Mouse (Mus musculus) thymus, postnatal 36 days (tissue): ENCODE results near the gene Rap1gap.

Experiments
- DNase-seq, 2 experiments: peaks; one replicate each; pipeline ENCODE4 v3.0.0; 2022; ENCODE audit warnings: mixed read lengths in 2 of 2

The Rap1gap gene

DNA sequence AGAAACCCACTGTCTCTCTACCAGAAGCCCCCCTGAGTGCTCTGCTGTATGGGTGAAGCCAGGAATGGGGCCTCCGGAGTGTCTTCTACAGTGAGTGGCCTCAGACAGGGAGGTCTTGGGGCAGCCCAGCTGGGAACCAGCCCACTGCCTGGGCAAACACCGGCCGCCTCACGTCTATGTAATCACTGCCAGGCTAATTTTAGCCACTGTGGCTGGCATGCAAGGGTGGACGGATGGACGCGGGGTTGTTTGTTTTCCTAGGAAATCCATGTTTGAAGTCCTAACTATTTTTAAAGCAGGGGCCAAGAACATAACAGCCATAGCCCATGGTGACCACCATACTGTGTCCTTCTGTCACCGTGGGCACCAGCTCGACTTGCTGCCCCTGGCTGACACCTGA lies 85.6 kb downstream of the Rap1gap start:
- no peak for DNase-seq

DNA sequence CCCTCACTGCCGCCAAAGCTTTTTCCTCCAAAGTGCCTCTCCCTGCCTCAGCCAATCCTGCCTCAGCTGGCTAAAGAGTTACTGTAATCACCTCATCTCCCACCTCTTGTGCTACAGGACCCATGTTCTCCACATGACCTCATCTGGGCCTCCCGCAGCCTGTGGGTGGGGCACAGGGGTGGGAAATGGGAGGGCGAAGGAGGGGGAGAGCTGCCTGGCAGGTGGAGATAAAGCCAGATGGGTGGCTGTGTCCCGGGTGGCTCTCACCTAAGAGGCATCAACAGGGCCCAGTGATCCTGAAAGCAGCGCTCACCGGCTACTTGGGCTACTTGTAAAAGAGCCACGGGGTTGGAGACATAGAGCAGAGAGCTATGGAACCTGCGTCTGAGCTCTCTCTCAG lies 86.8 kb downstream of the Rap1gap start:
- no peak for DNase-seq

DNA sequence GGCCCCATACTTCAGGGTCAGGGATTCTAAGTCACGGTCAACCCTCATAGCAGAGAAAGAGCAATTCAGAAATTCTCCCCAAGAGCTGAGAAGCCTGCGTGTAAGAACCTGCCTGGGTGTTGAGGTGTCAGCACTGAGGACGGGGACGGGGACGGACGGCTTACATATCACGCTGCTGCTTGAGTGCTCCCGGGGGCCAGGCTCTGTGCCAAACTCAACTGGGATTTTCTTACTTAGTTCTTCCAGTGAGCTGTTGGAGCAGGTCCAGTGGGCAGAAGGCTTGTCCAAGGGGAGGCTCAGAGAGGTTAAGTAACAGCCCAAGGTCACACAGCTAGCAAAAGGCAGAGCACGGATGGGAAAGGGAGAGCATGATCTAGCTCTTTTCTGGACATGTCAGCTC lies 87.2 kb downstream of the Rap1gap start:
- no peak for DNase-seq

DNA sequence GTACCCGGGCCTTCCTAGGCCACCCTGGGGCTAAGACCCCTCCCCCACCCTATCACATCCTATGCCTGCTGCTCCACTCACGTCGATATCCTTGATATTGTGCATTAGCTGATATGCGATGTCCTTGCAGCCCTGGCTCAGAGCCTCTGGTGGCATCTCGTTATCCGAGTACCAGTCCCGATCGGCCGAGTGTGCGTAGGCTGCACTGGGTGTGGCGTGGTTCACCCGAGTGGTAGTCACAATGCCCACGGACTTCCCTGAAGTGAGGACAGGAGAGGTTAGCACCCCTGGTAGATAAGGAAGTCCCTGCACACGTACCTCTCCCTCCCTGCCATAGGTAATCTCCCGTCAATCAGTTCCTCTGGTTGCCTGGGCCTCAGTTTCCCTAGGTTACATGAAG lies 87.9 kb downstream of the Rap1gap start:
- no peak for DNase-seq

DNA sequence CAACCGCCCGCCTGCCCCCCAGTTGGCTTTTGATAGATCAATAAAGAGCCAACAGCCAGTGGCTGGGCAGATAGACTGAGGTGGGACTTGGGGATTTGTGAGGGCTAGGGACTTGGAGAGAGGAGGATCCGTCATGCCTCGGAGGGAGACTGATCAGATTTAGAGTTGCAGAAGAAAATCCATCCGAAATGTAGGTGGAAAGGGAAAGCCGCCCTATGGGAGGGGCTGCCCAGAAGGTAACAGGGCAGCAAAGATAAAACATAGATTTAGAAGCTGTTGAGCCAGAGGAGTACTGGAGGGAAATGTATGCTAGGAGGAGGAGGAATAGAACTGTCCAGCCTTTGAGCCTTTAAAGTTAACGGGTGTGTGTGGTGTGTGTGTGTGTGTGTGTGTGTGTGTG lies 88.7 kb downstream of the Rap1gap start:
- no peak for DNase-seq

DNA sequence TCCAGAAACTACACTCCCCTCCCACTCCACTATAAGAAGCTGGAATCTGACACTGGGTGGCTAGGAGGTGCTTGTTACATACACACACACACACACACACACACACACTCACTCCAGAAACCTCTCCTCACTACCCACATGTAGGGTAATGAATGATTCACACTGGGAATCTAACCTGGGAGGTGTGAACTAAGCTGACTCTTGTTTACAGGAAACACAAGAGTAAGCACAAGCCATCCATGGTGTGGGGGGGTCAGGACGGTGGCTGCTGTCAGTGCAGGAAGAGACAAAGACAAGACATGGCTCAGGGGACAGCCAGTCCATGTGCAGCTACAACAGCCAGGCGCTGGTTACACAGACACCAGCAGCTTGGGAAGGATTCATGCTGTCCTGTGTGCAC lies 89.9 kb downstream of the Rap1gap start:
- no peak for DNase-seq

DNA sequence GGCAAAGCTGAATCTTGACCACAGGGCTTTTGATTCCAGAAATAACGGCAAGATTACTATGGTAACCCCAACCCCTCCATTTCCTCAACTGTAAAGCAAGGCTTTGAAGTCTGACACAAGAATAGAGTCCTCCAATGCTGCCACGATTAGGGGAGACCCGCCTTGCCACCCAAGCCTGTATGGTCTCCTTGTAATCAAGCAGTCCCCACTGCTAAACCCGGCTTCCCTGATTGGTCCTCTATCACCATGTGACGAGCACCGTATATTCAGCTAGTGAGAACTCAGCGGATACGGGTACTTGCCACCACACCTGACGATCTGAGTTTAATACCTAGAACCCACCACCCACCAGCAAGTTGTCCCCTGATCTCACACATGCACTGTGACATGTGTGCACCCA lies 98.4 kb downstream of the Rap1gap start:
- peak in 1 of 2 experiments; percentile 16 for DNase-seq

DNA sequence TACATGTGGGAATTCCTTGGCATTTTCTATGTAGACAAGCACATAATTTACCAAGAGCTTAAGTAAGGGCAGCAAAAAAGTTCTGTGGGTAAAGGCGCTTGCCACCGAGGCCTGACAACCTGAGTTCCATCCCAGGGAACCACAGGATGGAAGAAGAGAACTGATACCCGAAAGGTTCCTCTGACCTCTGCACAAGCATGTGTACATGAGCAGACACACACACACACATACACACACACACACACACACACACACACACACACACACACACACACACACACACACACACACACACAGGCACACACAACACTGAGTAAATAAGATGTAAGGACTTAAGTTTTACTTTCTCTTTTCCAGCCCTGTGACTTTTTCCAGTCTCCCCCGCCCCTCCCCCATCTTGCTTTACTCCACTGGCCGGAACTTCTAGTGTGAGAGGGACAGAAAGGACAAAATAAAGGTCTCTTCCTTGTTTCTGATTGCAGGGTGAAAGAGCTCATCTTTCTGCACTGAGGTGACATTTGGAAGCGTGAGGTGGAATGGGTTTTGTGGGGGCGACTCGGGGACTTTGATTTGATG lies 99.5 kb downstream of the Rap1gap start:
- no peak for DNase-seq

DNA sequence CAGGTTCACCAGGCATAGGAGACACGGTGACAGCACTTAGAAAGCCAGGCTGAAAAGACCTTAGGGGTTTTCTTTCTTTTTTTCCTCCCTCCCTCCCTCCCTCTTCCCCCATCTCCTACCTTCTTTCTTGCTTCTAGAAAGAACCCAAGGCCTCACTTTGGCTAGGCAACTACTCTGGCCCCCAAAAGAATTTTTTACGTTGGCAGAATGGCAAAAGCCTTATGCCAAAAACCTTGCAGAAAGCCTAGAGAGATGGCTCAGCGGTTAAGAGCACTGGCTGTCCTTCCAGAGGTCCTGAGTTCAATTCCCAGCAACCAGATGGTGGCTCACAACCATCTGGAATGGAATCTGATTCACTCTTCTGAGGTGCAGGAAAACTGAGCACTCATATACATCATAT lies 100.1 kb downstream of the Rap1gap start:
- DNase-seq = no peak

DNA sequence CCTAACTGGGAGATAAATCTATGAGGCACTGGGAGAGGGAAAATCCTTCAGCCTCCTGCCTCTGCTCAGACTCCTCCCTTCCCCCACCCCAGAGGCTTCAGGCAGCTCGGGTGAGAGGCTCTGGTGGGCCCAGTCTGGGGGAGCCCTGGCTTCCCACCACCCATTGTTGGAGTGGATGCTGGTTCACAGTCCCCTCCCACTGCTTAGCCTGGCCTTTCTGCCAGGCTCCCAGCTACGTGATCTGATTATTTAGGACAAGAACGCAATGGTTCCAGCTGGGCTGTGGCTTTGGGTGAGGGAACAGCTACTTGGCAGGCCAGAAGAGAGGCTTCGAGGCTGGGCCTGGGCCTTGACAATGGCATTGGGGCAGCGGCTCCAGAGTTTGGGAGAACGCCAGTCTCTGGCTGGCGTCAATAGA lies 101.0 kb downstream of the Rap1gap start:
- DNase-seq = no peak

DNA sequence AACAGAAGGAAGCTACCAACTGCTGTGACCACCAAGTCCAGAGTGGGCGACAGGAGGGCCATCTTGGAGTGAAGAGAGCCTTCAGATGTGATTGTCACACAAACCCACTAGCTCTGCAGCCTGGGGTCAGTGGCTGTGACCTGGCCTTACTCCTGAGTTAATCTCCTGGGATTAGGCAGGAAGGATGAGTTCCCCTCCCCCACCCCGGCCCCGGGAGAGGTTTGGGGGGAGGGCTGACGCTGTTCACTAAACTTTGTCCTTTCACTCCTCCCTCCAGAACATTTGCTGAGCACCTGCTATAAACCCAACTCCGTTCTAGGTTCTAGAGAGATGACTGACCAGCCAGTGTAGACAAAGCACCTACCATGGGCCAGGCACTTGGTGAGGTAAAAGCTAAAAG lies 101.8 kb downstream of the Rap1gap start:
- DNase-seq = no peak

DNA sequence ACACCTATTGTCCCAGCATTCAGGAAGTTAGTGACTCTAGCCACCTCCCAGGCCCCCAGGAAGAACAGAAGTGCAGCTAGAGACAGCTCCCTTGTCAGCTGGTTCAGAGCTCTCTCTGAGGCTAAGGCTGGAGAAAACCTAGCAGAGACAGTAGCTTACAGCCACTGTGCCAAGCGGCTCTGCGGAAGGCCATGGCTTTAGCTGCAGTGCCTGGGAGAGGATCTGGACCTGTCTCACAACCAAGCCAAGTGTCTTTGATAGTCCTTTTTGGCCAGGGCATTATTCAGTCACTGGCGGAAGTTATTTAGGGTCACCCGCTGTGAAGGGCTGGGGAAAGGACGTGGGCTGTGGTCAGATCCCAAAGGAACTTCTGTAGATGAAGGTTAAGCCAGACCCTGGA lies 103.9 kb downstream of the Rap1gap start:
- DNase-seq = no peak

DNA sequence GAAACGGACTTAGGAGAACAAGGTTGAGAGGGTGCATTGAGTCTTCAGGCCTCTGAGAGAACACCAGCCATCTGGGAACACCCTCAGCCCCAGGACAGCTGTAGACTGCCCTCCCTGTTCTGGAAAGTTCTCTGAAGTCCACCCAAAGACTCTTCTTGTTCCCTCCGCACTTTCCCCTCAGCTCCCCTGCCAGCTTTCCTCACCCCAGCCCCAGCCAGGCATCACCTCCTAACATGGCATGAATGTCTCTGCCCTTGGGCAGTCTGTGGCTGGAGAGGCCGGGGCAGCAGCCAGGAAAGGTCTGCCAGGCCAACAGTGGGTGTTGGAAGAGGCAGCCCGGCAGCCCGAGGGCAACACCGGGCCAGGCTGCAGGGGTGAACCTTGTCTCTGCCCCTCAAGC lies 104.3 kb downstream of the Rap1gap start:
- no peak for DNase-seq

DNA sequence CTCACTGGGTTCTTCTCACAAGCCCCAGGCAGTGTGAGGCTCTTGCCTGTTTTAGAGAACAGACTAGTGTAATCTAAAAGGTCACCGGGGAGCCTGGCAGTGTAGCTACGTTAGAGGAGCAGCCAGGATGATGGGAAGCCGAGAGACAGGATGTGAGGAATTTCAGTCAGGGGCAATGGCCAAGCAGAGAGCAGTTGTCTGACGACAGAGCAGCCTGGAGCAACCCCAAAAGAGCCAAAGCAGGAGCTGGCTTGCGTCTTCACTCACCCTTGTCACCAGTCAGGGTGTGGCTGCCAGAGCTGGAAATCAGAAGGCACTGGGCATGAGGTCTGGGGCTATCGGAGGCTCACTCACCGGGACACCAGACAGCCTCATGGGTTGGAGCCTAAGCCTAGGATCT lies 105.1 kb downstream of the Rap1gap start:
- DNase-seq = no peak

DNA sequence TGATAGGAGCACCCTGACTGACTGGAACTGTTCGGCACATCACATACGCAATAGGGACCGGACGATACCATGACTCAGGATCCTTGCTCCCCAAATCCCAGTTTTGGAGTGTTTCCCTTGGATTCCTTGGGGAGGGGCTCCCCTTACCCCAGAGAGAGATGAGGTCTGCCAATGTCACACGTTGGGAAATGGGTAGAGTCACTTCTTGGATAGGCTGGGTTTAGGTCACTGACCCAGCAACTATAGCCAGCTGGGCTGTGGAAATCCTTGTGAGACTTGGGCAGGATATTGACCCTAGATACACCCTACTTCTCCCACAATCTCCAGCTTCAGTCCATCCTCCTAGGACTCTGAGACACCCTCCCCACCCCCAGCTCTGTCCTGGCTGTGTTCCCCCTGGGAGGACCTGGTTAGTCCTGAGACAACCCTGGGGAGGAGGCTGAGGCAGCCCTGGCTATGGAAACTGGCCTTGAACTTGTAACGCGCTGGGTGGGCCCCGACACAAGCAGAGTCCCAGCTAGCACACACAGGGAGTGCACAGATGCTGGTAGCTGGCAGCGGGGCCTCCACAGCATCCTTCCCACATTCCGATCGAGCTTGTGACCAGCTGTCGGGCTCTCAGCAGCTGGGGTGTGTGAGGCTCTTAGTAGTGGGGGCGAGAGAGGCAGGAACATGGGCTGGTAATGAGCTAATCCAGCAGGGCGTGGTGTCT lies 106.5 kb downstream of the Rap1gap start:
- DNase-seq = no peak

DNA sequence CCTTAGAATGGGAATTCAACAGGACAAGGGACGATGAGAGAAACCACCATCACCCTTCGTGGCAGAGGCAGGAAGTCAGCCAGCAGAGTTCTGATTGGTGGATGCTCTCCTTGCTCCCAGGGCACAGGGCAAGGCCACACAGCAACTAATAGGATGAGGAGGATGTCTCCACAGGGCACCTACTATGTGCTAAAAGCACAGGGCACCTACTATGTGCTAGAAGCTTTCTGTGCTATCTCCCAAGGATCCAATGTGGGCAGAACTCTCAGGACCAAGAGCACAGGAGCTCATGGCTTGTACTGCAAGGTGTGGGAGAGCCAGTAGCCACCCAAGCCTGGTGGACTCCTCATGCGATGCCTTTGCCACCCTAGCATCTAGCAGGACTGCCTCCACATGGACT lies 107.2 kb downstream of the Rap1gap start:
- DNase-seq = no peak

DNA sequence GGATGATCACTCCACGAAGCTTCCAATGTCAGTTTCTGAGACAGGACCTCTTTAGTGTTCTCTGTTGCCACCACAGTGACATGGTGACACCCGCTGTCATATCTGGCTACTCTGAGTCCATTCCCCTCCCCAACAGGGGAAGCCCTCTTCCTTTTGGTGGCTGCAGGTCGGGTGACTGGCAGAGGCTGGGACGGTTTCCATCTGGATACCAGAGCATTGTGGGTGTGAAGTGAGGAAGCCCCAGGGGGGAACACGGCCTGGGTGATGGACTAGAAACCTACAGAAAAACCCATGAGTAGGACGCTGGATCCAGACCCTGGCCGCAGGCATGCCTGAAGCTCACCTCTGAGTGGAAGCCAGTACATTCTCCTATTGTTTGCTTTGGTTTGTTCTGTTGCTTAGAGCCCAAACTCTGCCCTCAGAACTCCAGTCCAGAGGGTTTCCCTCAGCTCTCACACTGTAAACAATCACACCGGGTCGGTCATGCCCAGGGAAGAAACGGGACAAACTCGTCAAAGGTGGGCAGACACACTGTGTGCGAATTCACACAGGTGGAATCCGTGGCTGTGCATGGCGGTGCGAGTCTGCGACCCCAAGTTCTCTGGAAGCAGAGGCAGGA lies 108.0 kb downstream of the Rap1gap start:
- DNase-seq = no peak

DNA sequence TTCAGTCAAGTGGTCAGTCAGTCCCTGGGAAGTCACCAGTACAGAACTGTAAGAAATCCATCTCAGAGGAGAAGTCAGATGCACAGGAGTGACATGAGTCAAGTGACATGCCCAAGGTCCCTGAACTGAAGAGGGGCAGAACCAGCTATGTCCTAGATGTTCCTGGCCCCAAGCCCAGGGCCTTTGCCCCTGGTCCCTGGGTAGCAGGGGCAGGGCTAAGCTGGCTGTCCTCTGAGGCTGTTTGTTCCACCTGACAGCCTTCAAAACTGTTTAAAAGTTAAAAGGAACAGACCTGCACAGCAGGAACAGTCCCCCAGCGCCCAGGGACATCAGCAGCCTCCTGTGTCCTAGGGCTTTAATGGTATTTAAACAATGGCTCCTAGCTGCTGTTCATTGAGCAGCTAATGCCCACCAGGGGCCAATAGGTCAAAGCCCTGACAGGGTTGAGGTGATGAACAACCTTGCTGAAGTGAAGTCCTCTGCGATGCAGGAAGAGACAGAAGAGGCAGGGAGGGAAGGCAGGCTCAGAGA lies 108.9 kb downstream of the Rap1gap start:
- DNase-seq = no peak

DNA sequence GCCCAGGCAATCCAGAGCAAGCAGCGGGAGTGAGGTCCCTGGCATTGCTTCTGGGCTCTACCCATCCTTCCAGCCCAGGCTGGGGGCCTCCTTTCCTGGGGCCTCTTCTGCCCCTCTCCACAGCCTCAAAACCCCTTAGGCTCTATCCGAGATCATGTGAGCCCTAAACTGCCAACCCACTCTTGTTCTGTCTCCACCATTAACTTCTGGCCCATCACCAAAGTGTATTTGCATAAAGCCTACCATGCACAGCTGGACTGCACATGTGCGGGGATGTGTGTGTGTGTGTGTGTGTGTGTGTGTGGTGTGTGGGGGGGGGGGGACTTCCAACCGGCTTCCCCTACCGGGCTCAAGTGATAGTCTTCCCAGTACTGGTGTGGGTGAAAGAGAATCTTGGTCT lies 109.5 kb downstream of the Rap1gap start:
- DNase-seq = no peak

DNA sequence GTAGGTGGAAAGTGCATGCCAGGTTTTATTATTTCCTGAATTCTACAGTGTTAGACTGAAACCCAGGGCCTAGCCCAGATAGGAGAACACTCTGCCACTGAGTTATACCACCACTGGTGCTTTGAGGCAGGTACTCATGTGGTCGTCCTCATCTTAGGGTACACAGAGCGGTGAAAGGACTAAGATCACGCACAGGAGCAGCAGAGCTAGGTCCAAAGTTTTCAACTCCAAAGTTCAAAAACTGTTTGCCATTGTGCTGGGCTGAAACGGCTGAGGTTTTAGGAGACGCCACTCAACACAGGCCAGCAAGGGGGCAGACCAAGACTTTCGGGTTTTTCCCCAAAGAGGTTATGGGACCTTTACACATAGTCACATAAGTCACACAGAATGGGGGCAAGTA lies 110.0 kb downstream of the Rap1gap start:
- DNase-seq = no peak

DNA sequence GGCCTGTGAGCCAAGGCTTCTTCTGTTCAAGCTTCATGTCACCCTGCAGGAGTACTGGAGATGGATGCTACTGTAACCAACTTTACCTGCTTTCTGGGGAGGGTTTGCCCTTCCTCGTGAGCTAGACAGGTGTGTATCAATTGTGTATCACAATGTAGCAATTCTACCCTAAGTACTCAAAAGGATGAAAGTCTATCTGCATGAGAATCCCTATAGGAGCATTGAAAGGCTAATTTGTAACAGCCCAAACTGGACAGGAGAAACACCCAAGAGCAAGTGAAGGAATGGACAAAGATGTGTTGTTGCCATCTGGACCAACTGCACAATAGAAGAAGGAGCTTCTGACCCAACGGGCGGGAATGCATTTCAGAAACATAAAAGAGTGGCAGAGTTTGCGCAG lies 113.3 kb downstream of the Rap1gap start:
- DNase-seq = no peak

DNA sequence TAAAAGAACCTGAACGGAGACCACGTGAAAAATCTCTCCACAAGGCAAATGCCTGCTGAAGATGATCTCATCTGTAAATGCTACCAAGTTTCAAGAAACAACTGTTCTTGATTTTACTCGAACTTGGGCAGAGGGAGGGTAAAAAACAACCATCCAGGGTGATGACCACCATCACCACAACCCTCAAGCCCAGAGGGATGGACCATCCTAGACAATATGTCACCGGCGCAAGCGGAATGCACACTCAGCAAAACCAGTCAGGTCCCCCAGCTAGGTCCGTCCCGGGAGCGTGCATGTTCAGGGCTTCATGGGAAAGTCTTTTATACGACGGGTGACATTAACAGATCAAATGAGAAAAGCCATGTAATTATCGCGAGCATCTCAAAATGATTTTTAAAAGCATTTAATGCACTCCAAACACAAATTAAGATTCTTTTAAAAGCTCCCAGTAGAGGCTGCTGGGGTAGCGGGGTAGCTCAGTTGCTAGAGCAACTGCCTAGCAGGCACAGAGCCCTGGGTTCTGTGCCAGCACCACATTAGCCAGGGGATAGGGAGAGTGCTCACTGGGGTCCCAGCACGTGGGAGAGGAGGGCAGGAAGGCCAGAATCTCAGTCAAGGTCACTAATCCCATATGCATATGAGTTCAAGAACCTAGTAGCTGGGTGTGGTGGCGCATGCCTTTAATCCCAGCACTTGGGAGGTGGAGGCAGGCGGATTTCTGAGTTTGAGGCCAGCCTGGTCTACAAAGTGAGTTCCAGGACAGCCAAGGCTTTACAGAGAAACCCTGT lies 114.1 kb downstream of the Rap1gap start:
- DNase-seq = no peak
